Mouse (Mus musculus) liver, embryonic 13.5 days (tissue): ENCODE data around the gene Tor3a. TPM values are rescaled to one million over a fixed set of nuclear protein-coding genes. Genes with fewer than 3 reads are reported as not detected.

ENCODE experiments used
- ATAC-seq: fragments of 200-750 bp; cut with Nextera tagmentation; 2 replicates; pipeline ENCODE4 v1.8.0; 2017; ENCODE audit warnings: low read depth, mild to moderate bottlenecking, moderate number of reproducible peaks, moderate library complexity
- DNase-seq: peaks from one replicate; pipeline ENCODE4 v3.0.0; 2022
- H3K27ac ChIP-seq: fragments of 300-500 bp; sonication (generic); 2 replicates; pipeline ENCODE4 v1.5.1; 2015; ENCODE audit warnings: moderate library complexity, mild to moderate bottlenecking, inconsistent platforms
- H3K27me3 ChIP-seq: fragments of 300-500 bp; sonication (generic); 2 replicates; pipeline ENCODE4 v1.6.1; 2015; ENCODE audit warnings: mild to moderate bottlenecking, inconsistent platforms
- H3K36me3 ChIP-seq: fragments of 300-500 bp; sonication (generic); 2 replicates; pipeline ENCODE4 v1.6.1; 2015; ENCODE audit warnings: mild to moderate bottlenecking, inconsistent platforms
- H3K4me1 ChIP-seq: fragments of 300-500 bp; sonication (generic); replicated peaks from 2 replicates; pipeline ENCODE4 v1.6.1; 2015; ENCODE audit warnings: inconsistent platforms
- H3K4me2 ChIP-seq: fragments of 300-500 bp; sonication (generic); 2 replicates; pipeline ENCODE4 v1.6.1; 2015; ENCODE audit warnings: inconsistent platforms, mild to moderate bottlenecking, moderate library complexity
- H3K4me3 ChIP-seq: fragments of 300-500 bp; sonication (generic); replicated peaks from 2 replicates; pipeline ENCODE4 v1.5.1; 2015; ENCODE audit warnings: mild to moderate bottlenecking, inconsistent platforms
- H3K9ac ChIP-seq: fragments of 300-500 bp; sonication (generic); 2 replicates; pipeline ENCODE4 v1.6.1; 2015; ENCODE audit warnings: mild to moderate bottlenecking, inconsistent platforms
- H3K9me3 ChIP-seq: fragments of 300-500 bp; sonication (generic); replicated peaks from 2 replicates; pipeline ENCODE4 v1.6.1; 2016; ENCODE audit warnings: inconsistent platforms
- WGBS: fragments of 180-500 bp; shearing (Covaris S2); methylation state at CpG from one replicate; pipeline ENCODE4 v1.1.7; 2015; ENCODE audit not compliant: insufficient replicate concordance; 5-methylcytosine and 5-hydroxymethylcytosine counted together
- polyA plus RNA-seq: library from polyadenylated mRNA; unstranded; fragments of >200 nt; fragmentation: Nextera tagmentation; extraction: Ambion mirVana; gene quantifications from 2 replicates; pipeline ENCODE4 v1.2.1, GENCODE M21; 2015

Tor3a gene
- 3.4 and 4.6 TPM in 2 replicates for polyA plus RNA-seq

GRCm38 (mm10) chr1:156674195-156675000, at the start of gene Tor3a:
TSS of gene Tor3a (minus strand) at chr1:156674356.
- WGBS, result 5% methylated on average over 37 of the region's 37 CpGs
- Histone ChIP-seq H3K27ac (peak within 1 kb of the TSS; percentile 32; the same call in 1 of the 2 replicates), H3K4me1 (peaks cover 23% of the 10 kb centered on the region)

DNA sequence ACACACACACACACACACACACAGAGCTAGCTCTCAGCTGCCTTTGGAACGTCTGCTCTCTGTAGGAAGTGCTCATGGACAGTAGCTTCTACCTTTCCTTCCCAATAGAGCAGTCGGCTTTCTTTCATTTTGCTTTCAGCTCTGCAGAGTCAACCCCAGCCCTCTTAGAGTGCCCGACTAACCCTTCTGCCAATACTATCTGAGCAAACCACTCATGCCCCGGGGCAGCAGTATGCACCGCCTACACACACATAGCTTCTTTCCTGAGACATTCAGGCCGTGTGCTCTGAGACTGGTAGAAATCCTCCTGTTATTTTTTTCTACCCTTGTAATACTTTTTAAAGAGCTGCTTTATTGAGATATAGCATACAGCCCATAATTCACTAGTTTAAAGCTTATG, 47.9 kb upstream of the Tor3a start:
- WGBS, result 31% methylated on average over 6 of the region's 6 CpGs
- Histone ChIP-seq H3K27ac (peak overlapping the region; percentile 24), H3K9ac (peak overlapping the region; percentile 45), H3K4me2 (0 out of 2 replicates have a peak overlapping the region, but pooled peaks have one; percentile 17), H3K4me1 (peaks cover 45% of the 10 kb centered on the region), H3K36me3 (no peaks in the 10 kb centered on the region), H3K27me3 (no peaks in the 10 kb centered on the region), H3K9me3 (no peaks in the 10 kb centered on the region), H3K4me3 (no peak overlapping the region)
- no peak for ATAC-seq
- DNase-seq, result no peak

More at GRCm38 (mm10) chr1:156674195-156675000, at the start of gene Tor3a:
- Histone ChIP-seq H3K4me3 (peak within 1 kb of the TSS; percentile 72), H3K27me3 (no peaks in the 10 kb centered on the region), H3K4me2 (peak within 1 kb of the TSS; percentile 99), H3K9ac (peak within 1 kb of the TSS; percentile 69), H3K9me3 (no peaks in the 10 kb centered on the region), H3K36me3 (peaks cover 1% of the 10 kb centered on the region)
- ATAC-seq (peak; percentile 82), DNase-seq (peak; percentile 58)

- no peak overlapping the region for H3K27ac ChIP-seq
- no peak overlapping the region for H3K4me3 ChIP-seq
- 0 out of 2 replicates have a peak, but pooled peaks cover 2% of the 10 kb centered on the region for H3K36me3 ChIP-seq
- no peak overlapping the region for H3K9ac ChIP-seq
- no peaks in the 10 kb centered on the region for H3K27me3 ChIP-seq
- DNase-seq, result no peak
- no peak overlapping the region; the same call in 1 of the 2 replicates for H3K4me2 ChIP-seq
- H3K9me3 ChIP-seq, result no peaks in the 10 kb centered on the region
- 70% methylated on average over 4 of the region's 4 CpGs for WGBS
- ATAC-seq, result no peak
- H3K4me1 ChIP-seq, result peaks cover 64% of the 10 kb centered on the region
These were observed 45.9 kb upstream of the Tor3a start for GRCm38 (mm10) chr1:156720046-156720445.

DNA sequence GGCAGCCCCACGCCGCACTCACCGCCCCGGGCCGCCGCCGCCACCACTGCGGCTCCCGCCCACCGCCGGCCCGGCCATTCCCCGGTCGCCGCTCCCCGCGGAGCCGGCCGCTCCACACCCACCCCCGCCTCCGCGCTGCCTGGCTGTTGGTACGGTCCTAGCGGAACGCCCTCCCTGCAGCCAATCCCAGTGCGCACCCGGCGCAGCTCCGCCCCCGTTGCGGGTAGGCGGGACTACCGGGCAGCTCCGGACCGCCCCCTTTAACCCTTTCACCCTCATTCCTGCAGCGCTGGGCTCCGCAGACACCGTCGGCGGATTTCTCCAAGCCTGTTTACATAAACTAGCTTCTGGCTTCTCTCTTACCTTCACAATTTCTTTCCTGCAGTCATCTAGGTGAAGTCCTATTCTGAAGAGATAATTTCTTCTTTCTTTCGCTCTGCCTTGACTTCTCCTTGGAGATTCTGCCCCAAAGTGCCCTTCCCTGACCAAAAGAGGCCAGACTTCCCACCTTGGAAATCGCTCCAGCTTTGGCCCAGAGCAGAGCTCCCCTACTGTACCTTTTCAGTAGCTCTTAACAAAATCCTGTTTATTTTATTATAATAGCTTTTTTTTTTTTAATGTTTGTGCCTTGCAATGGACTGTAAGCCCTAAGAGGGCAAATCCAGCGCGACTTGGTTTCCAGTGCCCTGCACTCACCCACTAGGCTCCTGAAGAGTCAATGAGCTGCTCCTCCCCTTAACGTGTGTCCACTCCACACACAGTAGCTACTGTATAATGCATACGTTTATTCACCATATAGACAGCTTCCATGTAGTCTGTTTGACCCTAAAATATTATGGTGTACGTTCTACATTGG, 45.0 kb upstream of the Tor3a start, which contains the start of gene Fam20b:
TSS of gene Fam20b (minus strand) at position 137 of the 856 bp plus-strand sequence.
- peak within 1 kb of the TSS; percentile 93 for H3K4me3 ChIP-seq
- H3K9ac ChIP-seq, result peak within 1 kb of the TSS; percentile 92
- H3K4me1 ChIP-seq, result peaks cover 65% of the 10 kb centered on the region
- H3K27me3 ChIP-seq, result no peaks in the 10 kb centered on the region
- no peaks in the 10 kb centered on the region for H3K9me3 ChIP-seq
- peak within 1 kb of the TSS; percentile 74 for H3K4me2 ChIP-seq
- DNase-seq (peak; percentile 95), ATAC-seq (peak; percentile 95)
- 2% methylated on average over 46 of the region's 47 CpGs for WGBS
- H3K27ac ChIP-seq, result peak within 1 kb of the TSS; percentile 89
- H3K36me3 ChIP-seq, result peaks cover 5% of the 10 kb centered on the region; the same call in 1 of the 2 replicates

DNA sequence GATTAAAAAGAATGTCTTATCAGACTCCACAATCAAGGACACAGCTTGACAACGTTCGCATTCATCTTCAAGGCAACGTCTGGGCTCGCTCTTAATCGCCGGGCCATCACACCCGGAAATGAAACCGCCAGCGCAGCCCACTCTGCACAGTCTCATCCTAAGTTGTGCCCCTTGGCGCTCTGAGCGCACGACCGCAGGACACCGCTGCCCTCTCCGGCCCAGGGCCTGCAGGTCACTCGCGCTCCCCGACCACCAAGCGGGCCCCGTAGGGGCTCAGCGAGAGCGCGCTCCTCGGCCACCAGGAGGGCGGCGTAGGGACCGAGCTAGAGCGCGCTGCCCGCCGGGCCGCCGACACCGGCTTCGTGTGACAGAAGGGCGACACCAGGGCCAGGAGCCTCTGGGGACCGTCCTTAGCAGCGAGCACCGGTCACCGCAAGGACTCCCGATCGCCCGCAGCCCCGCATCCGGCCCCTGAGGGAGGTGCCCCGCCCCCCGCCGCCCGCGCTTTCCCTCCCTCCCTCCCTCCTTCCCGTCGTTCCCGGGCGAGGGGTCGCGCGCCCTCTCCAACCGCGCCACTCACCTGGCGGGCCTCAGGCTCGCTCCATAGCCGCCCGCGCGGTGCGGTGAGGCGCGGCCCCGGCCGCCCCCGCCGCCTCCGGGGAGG, 44.3 kb upstream of the Tor3a start:
- WGBS, result under 1% methylated on average over 62 of the region's 73 CpGs
- ATAC-seq, result peak; percentile 67
- Histone ChIP-seq H3K27me3 (no peaks in the 10 kb centered on the region), H3K9ac (peak overlapping the region; percentile 92), H3K4me3 (peak overlapping the region; percentile 93), H3K9me3 (no peaks in the 10 kb centered on the region), H3K4me1 (peaks cover 65% of the 10 kb centered on the region), H3K27ac (peak overlapping the region; percentile 89), H3K4me2 (peak overlapping the region; percentile 74), H3K36me3 (peaks cover 7% of the 10 kb centered on the region; the same call in 1 of the 2 replicates)
- DNase-seq, result peak; percentile 56

DNA sequence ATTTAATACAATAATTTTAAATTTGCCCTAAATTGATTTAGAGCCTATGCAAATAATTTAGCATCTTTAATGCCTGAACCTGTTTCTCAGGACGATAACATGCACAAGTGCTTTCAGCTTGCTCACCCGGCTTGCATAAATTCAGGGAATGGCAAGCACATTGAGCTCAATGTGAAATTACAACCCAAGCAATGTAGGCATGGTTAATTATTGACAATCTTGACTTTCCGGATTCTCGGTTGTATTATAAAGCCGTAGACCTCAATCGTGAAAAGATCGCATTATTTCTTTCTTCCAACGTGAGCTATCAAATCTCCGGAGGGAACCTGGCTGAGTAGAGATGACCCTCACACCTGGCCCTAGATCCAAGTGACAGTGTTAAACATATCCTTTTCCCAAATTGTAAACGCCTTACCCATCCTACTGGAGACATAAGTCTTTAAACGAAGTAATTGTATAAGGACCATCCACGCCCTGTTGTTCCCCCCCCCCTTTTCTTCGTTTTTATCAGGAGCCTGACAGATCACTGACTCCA, 43.7 kb upstream of the Tor3a start:
- DNase-seq, result no peak

GRCm38 (mm10) chr1:156716681-156717080, 42.5 kb upstream of the Tor3a start:
- H3K4me3 ChIP-seq, result no peak overlapping the region
- H3K27ac ChIP-seq, result no peak overlapping the region
- H3K27me3 ChIP-seq, result no peaks in the 10 kb centered on the region
- H3K4me2 ChIP-seq, result no peak overlapping the region
- ATAC-seq, result no peak
- H3K9me3 ChIP-seq, result no peaks in the 10 kb centered on the region
- peaks cover 55% of the 10 kb centered on the region for H3K4me1 ChIP-seq
- no peak for DNase-seq
- H3K36me3 ChIP-seq, result peaks cover 7% of the 10 kb centered on the region; the same call in 1 of the 2 replicates
- no peak overlapping the region for H3K9ac ChIP-seq
- 84% methylated on average over 6 of the region's 6 CpGs for WGBS

More for the DNA sequence above, 43.7 kb upstream of the Tor3a start:
- Histone ChIP-seq H3K4me1 (peaks cover 65% of the 10 kb centered on the region), H3K9me3 (no peaks in the 10 kb centered on the region), H3K4me3 (peak overlapping the region; percentile 93), H3K27me3 (no peaks in the 10 kb centered on the region), H3K4me2 (peak overlapping the region; percentile 74), H3K9ac (peak overlapping the region; percentile 92), H3K27ac (peak overlapping the region; percentile 89), H3K36me3 (peaks cover 7% of the 10 kb centered on the region; the same call in 1 of the 2 replicates)
- WGBS, result 23% methylated on average over 13 of the region's 13 CpGs
- no peak for ATAC-seq

GRCm38 (mm10) chr1:156710472-156711098, 36.4 kb upstream of the Tor3a start:
- Histone ChIP-seq H3K4me2 (no peak overlapping the region), H3K4me3 (no peak overlapping the region), H3K9ac (no peak overlapping the region), H3K4me1 (peaks cover 24% of the 10 kb centered on the region), H3K27me3 (no peaks in the 10 kb centered on the region), H3K27ac (no peak overlapping the region), H3K9me3 (no peaks in the 10 kb centered on the region), H3K36me3 (peaks cover 8% of the 10 kb centered on the region)
- DNase-seq (no peak), ATAC-seq (no peak)
- WGBS, result 70% methylated on average over 10 of the region's 10 CpGs

- no peaks in the 10 kb centered on the region for H3K27me3 ChIP-seq
- no peak overlapping the region for H3K4me2 ChIP-seq
- no peaks in the 10 kb centered on the region for H3K9me3 ChIP-seq
- no peak overlapping the region for H3K9ac ChIP-seq
- no peak overlapping the region for H3K4me3 ChIP-seq
- peaks cover 24% of the 10 kb centered on the region for H3K36me3 ChIP-seq
- DNase-seq, result no peak
- no peak overlapping the region for H3K27ac ChIP-seq
- H3K4me1 ChIP-seq, result peaks cover 21% of the 10 kb centered on the region
- WGBS, result 59% methylated on average over 3 of the region's 3 CpGs
- ATAC-seq, result no peak
These were observed 34.5 kb upstream of the Tor3a start for GRCm38 (mm10) chr1:156708672-156709071.

GRCm38 (mm10) chr1:156705696-156706285, 31.6 kb upstream of the Tor3a start:
- H3K4me3 ChIP-seq, result no peak overlapping the region
- H3K27ac ChIP-seq, result no peak overlapping the region
- no peak overlapping the region for H3K9ac ChIP-seq
- H3K36me3 ChIP-seq, result peaks cover 47% of the 10 kb centered on the region
- no peak for ATAC-seq
- DNase-seq, result no peak
- no peaks in the 10 kb centered on the region for H3K27me3 ChIP-seq
- WGBS, result 55% methylated on average over 10 of the region's 10 CpGs
- no peak overlapping the region for H3K4me2 ChIP-seq
- no peaks in the 10 kb centered on the region for H3K9me3 ChIP-seq
- H3K4me1 ChIP-seq, result peaks cover 19% of the 10 kb centered on the region
